Mouse (Mus musculus) adipose tissue, adult 10 weeks (tissue): ENCODE data around the gene Cer1. TPM values are rescaled to one million over a fixed set of nuclear protein-coding genes. Genes with fewer than 3 reads are reported as not detected.

Experiments
- polyA plus RNA-seq: library from polyadenylated mRNA; stranded (reverse); fragments of 350-450 nt; fragmentation: Illumina TruSeq; extraction: RNeasy Lipid Tissue Mini Kit (QIAGEN cat#74804); gene quantifications from one replicate; pipeline ENCODE4 v1.2.3, GENCODE M21; 2014; ENCODE audit warnings: low read depth, low replicate concordance

The Cer1 gene
- not detected for polyA plus RNA-seq

GRCm38 (mm10) chr4:82884636-82885534 lies at the start of gene Cer1:
Gene Cer1 (minus strand): TSS chr4:82885148.

GRCm38 (mm10) chr4:82859131-82860125 lies 25.5 kb downstream of the Cer1 start, which contains the start of gene Zdhhc21:
Gene Zdhhc21 (minus strand): TSS chr4:82859958.

Other genes with a start within 250 kb of the Cer1 start
- gene Nfib, start 179.4 kb downstream of the Cer1 start, polyA plus RNA-seq = 28.1 TPM
- 7.5 TPM for gene Zdhhc21, start 25.2 kb downstream of the Cer1 start, polyA plus RNA-seq
- gene Frem1, start 167.2 kb upstream of the Cer1 start, polyA plus RNA-seq = 4.6 TPM